Mouse (Mus musculus): ENCODE results near the gene Gm17660. TPM values are rescaled to one million over a fixed set of nuclear protein-coding genes. Genes with fewer than 3 reads are reported as not detected.

Gene Gm17660
- polyA plus RNA-seq, 1 experiment from 2014 or later, result not detected

DNA sequence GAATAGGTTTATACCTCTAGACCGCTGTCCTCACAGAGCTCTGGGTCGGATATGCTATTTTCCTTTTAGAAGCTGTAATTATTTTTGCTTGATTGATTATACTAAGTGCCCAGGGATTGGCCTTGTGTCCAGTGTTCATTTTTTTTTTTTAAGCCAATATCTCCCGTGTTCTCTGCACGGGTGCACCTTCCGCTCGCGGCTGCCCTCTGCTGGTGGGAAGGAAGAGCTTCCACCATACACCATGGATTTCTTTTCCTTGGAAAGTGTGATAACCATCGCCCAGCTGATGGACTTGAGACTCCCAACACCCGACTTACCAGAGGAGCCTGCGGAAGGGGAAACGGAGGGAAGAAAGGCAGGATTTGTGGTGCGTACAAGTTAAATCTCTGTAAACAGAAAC lies 3.0 kb downstream of the Gm17660 start:
- no peaks in the 10 kb centered on the region for H3K36me3 ChIP-seq (ENCODE audit: control insufficient read depth, insufficient read depth, low read length)
- ATAC-seq (ENCODE audit: insufficient number of reproducible peaks, insufficient read depth, low FRiP score, low read depth), result no peak
- H3K9ac ChIP-seq (ENCODE audit: low read length), result no peak overlapping the region
- peaks cover 5 to 7% of the 10 kb centered on the region in 2 experiments; a peak in 3 of 4 replicates for H3K4me1 ChIP-seq (ENCODE audit: control insufficient read depth in 2 of 2, insufficient read depth in 2 of 2, low read length in 2 of 2)
- no peaks in the 10 kb centered on the region; the same call in 1 of the 2 replicates for H3K27me3 ChIP-seq (ENCODE audit: control insufficient read depth, insufficient read depth, low read length)
- H3K27ac ChIP-seq (replicated peaks in 1 of 2; ENCODE audit: control insufficient read depth in 1 of 2, insufficient read depth in 1 of 2, low read depth in 2 of 2, low read length in 2 of 2), result no peak overlapping the region
- no peak overlapping the region for H3K4me3 ChIP-seq (ENCODE audit: control insufficient read depth in 1 of 2, insufficient read depth in 1 of 2, low read depth in 1 of 2, low read length in 2 of 2)
- peak overlapping the region; percentile 49 for H3K4me2 ChIP-seq (ENCODE audit: low read length)
- 20% methylated on average over 12 of the region's 12 CpGs for WGBS
- no peaks in the 10 kb centered on the region for H3K9me3 ChIP-seq (ENCODE audit: control insufficient read depth, low read length)

GRCm38 (mm10) chr5:104073602-104074001 lies 3.8 kb downstream of the Gm17660 start:
- H3K4me1 ChIP-seq (ENCODE audit: control insufficient read depth in 2 of 2, insufficient read depth in 2 of 2, low read length in 2 of 2), result peaks cover 5 to 7% of the 10 kb centered on the region in 2 experiments; a peak in 3 of 4 replicates
- no peak overlapping the region for H3K9ac ChIP-seq (ENCODE audit: low read length)
- no peaks in the 10 kb centered on the region for H3K36me3 ChIP-seq (ENCODE audit: control insufficient read depth, insufficient read depth, low read length)
- H3K4me3 ChIP-seq (ENCODE audit: control insufficient read depth in 1 of 2, insufficient read depth in 1 of 2, low read depth in 1 of 2, low read length in 2 of 2), result no peak overlapping the region
- peak; percentile 95 for ATAC-seq (ENCODE audit: insufficient number of reproducible peaks, insufficient read depth, low FRiP score, low read depth)
- H3K27ac ChIP-seq (replicated peaks in 1 of 2; ENCODE audit: control insufficient read depth in 1 of 2, insufficient read depth in 1 of 2, low read depth in 2 of 2, low read length in 2 of 2), result no peak overlapping the region
- H3K4me2 ChIP-seq (ENCODE audit: low read length), result no peak overlapping the region
- no peaks in the 10 kb centered on the region; the same call in 1 of the 2 replicates for H3K27me3 ChIP-seq (ENCODE audit: control insufficient read depth, insufficient read depth, low read length)
- H3K9me3 ChIP-seq (ENCODE audit: control insufficient read depth, low read length), result no peaks in the 10 kb centered on the region
- 81% methylated on average over 5 of the region's 5 CpGs for WGBS

- Histone ChIP-seq H3K36me3 (ENCODE audit: control insufficient read depth, insufficient read depth, low read length) (no peaks in the 10 kb centered on the region), H3K27ac (replicated peaks in 1 of 2; ENCODE audit: control insufficient read depth in 1 of 2, insufficient read depth in 1 of 2, low read depth in 2 of 2, low read length in 2 of 2) (peak overlapping the region; percentile 11 to 74), H3K4me2 (ENCODE audit: low read length) (0 out of 2 replicates have a peak overlapping the region, but pooled peaks have one; percentile 8), H3K4me3 (ENCODE audit: control insufficient read depth in 1 of 2, insufficient read depth in 1 of 2, low read depth in 1 of 2, low read length in 2 of 2) (no peak overlapping the region), H3K4me1 (ENCODE audit: control insufficient read depth in 2 of 2, insufficient read depth in 2 of 2, low read length in 2 of 2) (peaks cover 5 to 7% of the 10 kb centered on the region in 2 experiments; a peak in 3 of 4 replicates), H3K9me3 (ENCODE audit: control insufficient read depth, low read length) (no peaks in the 10 kb centered on the region), H3K9ac (ENCODE audit: low read length) (no peak overlapping the region), H3K27me3 (ENCODE audit: control insufficient read depth, insufficient read depth, low read length) (no peaks in the 10 kb centered on the region; the same call in 1 of the 2 replicates)
- WGBS, result 27% methylated on average over 6 of the region's 8 CpGs
- ATAC-seq (ENCODE audit: insufficient number of reproducible peaks, insufficient read depth, low FRiP score, low read depth), result peak; percentile 97
Observed at GRCm38 (mm10) chr5:104072272-104072886, 5.0 kb downstream of the Gm17660 start.

GRCm38 (mm10) chr5:104071048-104071447 lies 6.4 kb downstream of the Gm17660 start:
- Histone ChIP-seq H3K4me2 (ENCODE audit: low read length) (no peak overlapping the region), H3K9me3 (ENCODE audit: control insufficient read depth, low read length) (no peaks in the 10 kb centered on the region), H3K4me3 (ENCODE audit: control insufficient read depth in 1 of 2, insufficient read depth in 1 of 2, low read depth in 1 of 2, low read length in 2 of 2) (no peak overlapping the region), H3K4me1 (ENCODE audit: control insufficient read depth in 2 of 2, insufficient read depth in 2 of 2, low read length in 2 of 2) (peaks cover 5 to 7% of the 10 kb centered on the region in 2 experiments; a peak in 2 of 4 replicates), H3K36me3 (ENCODE audit: control insufficient read depth, insufficient read depth, low read length) (no peaks in the 10 kb centered on the region), H3K27me3 (ENCODE audit: control insufficient read depth, insufficient read depth, low read length) (no peaks in the 10 kb centered on the region; the same call in 1 of the 2 replicates), H3K27ac (replicated peaks in 1 of 2; ENCODE audit: control insufficient read depth in 1 of 2, insufficient read depth in 1 of 2, low read depth in 2 of 2, low read length in 2 of 2) (no peak overlapping the region), H3K9ac (ENCODE audit: low read length) (no peak overlapping the region)
- 73% methylated on average over 4 of the region's 4 CpGs for WGBS
- no peak for ATAC-seq (ENCODE audit: insufficient number of reproducible peaks, insufficient read depth, low FRiP score, low read depth)

- peaks cover 13% of the 10 kb centered on the region for H3K36me3 ChIP-seq (ENCODE audit: control insufficient read depth, insufficient read depth, low read length)
- H3K4me2 ChIP-seq (ENCODE audit: low read length), result no peak overlapping the region
- 79% methylated on average over 7 of the region's 7 CpGs for WGBS
- H3K27ac ChIP-seq (replicated peaks in 1 of 2; ENCODE audit: control insufficient read depth in 1 of 2, insufficient read depth in 1 of 2, low read depth in 2 of 2, low read length in 2 of 2), result no peak overlapping the region
- peaks cover 2 to 5% of the 10 kb centered on the region in 2 experiments; a peak in 1 of 4 replicates for H3K4me1 ChIP-seq (ENCODE audit: control insufficient read depth in 2 of 2, insufficient read depth in 2 of 2, low read length in 2 of 2)
- no peak for ATAC-seq (ENCODE audit: insufficient number of reproducible peaks, insufficient read depth, low FRiP score, low read depth)
- H3K9me3 ChIP-seq (ENCODE audit: control insufficient read depth, low read length), result no peaks in the 10 kb centered on the region
- no peak overlapping the region for H3K4me3 ChIP-seq (ENCODE audit: control insufficient read depth in 1 of 2, insufficient read depth in 1 of 2, low read depth in 1 of 2, low read length in 2 of 2)
- H3K27me3 ChIP-seq (ENCODE audit: control insufficient read depth, insufficient read depth, low read length), result no peaks in the 10 kb centered on the region
- no peak overlapping the region for H3K9ac ChIP-seq (ENCODE audit: low read length)
Observed at GRCm38 (mm10) chr5:104068751-104069150, 8.7 kb downstream of the Gm17660 start.

- no peak overlapping the region for H3K9ac ChIP-seq (ENCODE audit: low read length)
- H3K4me1 ChIP-seq (ENCODE audit: control insufficient read depth in 2 of 2, insufficient read depth in 2 of 2, low read length in 2 of 2), result no peaks in the 10 kb centered on the region
- no peak overlapping the region for H3K4me3 ChIP-seq (ENCODE audit: control insufficient read depth in 1 of 2, insufficient read depth in 1 of 2, low read depth in 1 of 2, low read length in 2 of 2)
- WGBS, result 87% methylated on average over 11 of the region's 11 CpGs
- no peaks in the 10 kb centered on the region for H3K27me3 ChIP-seq (ENCODE audit: control insufficient read depth, insufficient read depth, low read length)
- peaks cover 70% of the 10 kb centered on the region for H3K36me3 ChIP-seq (ENCODE audit: control insufficient read depth, insufficient read depth, low read length)
- no peak overlapping the region for H3K4me2 ChIP-seq (ENCODE audit: low read length)
- no peaks in the 10 kb centered on the region for H3K9me3 ChIP-seq (ENCODE audit: control insufficient read depth, low read length)
- no peak for ATAC-seq (ENCODE audit: insufficient number of reproducible peaks, insufficient read depth, low FRiP score, low read depth)
- H3K27ac ChIP-seq (replicated peaks in 1 of 2; ENCODE audit: control insufficient read depth in 1 of 2, insufficient read depth in 1 of 2, low read depth in 2 of 2, low read length in 2 of 2), result no peak overlapping the region
Observed at GRCm38 (mm10) chr5:104062773-104063551, 14.4 kb downstream of the Gm17660 start.

DNA sequence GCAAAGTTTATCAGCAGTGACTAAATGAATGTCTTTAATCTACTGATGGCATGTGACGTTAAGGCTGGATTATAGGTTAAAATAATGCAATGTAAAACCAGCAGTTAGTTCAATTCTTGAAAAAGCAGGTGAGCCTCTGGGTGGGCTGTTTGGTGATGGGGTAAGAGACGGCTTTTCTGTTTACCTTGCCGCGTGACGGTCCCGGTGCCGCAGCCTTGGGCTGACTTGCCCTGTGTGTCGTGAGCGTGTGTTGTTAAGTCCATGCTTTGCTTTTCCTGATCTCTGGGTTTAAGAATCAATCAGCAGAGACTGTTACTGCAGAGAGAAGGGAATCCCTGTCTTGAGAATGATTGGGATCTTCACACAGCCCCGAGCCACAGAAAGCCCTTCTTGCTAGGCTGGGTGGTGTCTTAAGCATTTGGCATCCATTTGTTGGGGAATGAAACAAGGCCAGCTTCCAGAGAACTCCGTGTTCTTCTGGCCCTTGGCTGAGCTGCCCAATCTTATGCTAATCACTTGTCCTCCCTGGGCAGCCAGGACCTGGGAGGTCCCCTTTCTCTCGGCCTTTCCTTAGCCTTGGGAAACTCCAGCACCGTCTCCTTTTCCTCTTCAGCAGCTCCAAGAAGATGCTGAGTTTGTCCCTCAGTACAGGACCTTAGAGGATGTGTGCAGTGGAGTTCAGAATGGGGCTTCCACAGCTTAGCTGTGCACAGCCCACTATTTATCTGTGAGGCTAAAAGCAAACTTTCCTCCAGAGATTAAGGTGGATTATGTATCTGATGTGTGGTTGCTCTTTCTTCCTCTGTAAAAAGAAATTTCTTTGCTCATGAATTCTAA lies 15.3 kb downstream of the Gm17660 start:
- H3K4me1 ChIP-seq (ENCODE audit: control insufficient read depth in 2 of 2, insufficient read depth in 2 of 2, low read length in 2 of 2), result no peaks in the 10 kb centered on the region
- H3K27me3 ChIP-seq (ENCODE audit: control insufficient read depth, insufficient read depth, low read length), result no peaks in the 10 kb centered on the region
- H3K9ac ChIP-seq (ENCODE audit: low read length), result no peak overlapping the region
- H3K27ac ChIP-seq (replicated peaks in 1 of 2; ENCODE audit: control insufficient read depth in 1 of 2, insufficient read depth in 1 of 2, low read depth in 2 of 2, low read length in 2 of 2), result no peak overlapping the region
- H3K4me2 ChIP-seq (ENCODE audit: low read length), result no peak overlapping the region
- 84% methylated on average over 13 of the region's 13 CpGs for WGBS
- no peak for ATAC-seq (ENCODE audit: insufficient number of reproducible peaks, insufficient read depth, low FRiP score, low read depth)
- H3K4me3 ChIP-seq (ENCODE audit: control insufficient read depth in 1 of 2, insufficient read depth in 1 of 2, low read depth in 1 of 2, low read length in 2 of 2), result no peak overlapping the region
- H3K36me3 ChIP-seq (ENCODE audit: control insufficient read depth, insufficient read depth, low read length), result peaks cover 71% of the 10 kb centered on the region
- H3K9me3 ChIP-seq (ENCODE audit: control insufficient read depth, low read length), result no peaks in the 10 kb centered on the region
